Mouse (Mus musculus): ENCODE results near the gene Ccdc73. TPM values are rescaled to one million over a fixed set of nuclear protein-coding genes. Genes with fewer than 3 reads are reported as not detected.

Ccdc73 gene
- total and polyA plus RNA-seq, 3 experiments = 0.08 to 0.43 TPM; not detected in 1

DNA sequence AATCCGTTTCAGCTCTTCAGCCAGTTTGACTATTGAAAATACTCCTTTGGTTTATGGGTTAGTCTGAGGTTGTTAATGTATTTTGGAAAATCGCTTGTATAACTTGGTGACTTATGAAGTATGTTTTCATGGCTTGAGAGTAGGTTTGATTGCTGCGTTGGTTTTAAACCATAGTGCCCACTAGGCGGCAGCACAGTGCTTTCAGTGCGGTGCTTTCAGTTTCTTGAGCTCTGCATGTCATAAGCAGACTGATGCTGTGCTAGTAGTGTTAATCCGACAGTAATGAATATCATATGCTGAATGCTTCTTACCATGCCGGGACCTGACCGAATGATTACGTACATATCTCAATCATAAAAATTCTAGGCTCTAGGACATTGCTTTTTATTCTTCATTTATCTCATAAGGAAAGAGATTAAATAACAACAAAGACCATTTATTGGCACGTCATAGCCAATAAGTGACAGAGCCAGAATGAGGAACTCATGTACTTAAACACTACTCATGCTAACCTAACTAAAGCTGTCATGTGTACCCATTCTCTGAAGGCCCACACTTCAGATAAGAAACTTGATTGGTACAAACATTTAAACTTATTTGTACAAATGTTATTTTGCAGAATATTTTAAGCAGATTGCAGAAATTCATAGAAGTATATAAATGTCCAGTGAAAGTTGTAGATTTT, 20.4 kb downstream of the Ccdc73 start (continued):
- TF ChIP-seq GABPA (IDR thresholded peaks at IDR 0.05; ENCODE audit: low read depth, low read length) (no peak), TCF12 (IDR thresholded peaks at IDR 0.05; ENCODE audit: low read depth, low read length) (0 out of 2 replicates have a peak, but pooled peaks have one; percentile 29)

GRCm38 (mm10) chr2:104899975-104900374, 32.4 kb downstream of the Ccdc73 start:
- TF ChIP-seq MAX (IDR thresholded peaks at IDR 0.05; ENCODE audit: low read length) (no peak), NRF1 (IDR thresholded peaks at IDR 0.05; ENCODE audit: insufficient read depth, low read depth, low read length, poor library complexity, severe bottlenecking) (no peak), TCF12 (IDR thresholded peaks at IDR 0.05; ENCODE audit: low read depth, low read length) (no peak)
- Histone ChIP-seq H3K27me3 (ENCODE audit: control insufficient read depth in 1 of 2, insufficient read depth in 2 of 2, low read length in 2 of 2) (peaks cover 5 to 7% of the 10 kb centered on the region in 2 experiments), H3K27ac (ENCODE audit: control insufficient read depth, low read depth, low read length) (no peak overlapping the region), H3K9ac (ENCODE audit: control insufficient read depth, low read depth, low read length, poor library complexity, severe bottlenecking) (no peak overlapping the region), H3K79me2 (ENCODE audit: control insufficient read depth, insufficient read depth, low read length, poor library complexity) (no peaks in the 10 kb centered on the region), H3K4me1 (ENCODE audit: control insufficient read depth in 1 of 2, insufficient read depth in 2 of 2, low read length in 2 of 2) (no peaks in the 10 kb centered on the region), H3K4me3 (ENCODE audit: control insufficient read depth in 1 of 2, insufficient read depth in 1 of 2, low read depth in 2 of 2, low read length in 2 of 2) (no peak overlapping the region), H3K36me3 (ENCODE audit: control insufficient read depth in 1 of 2, insufficient read depth in 2 of 2, low read length in 2 of 2) (no peaks in the 10 kb centered on the region), H3K9me3 (replicated peaks; ENCODE audit: insufficient read depth, low read length) (no peaks in the 10 kb centered on the region)
- DNase-seq (ENCODE audit: low read depth, low spot score) = no peak

- Histone ChIP-seq H3K27me3 (ENCODE audit: control insufficient read depth in 1 of 2, insufficient read depth in 2 of 2, low read length in 2 of 2) (peaks cover 6 to 23% of the 10 kb centered on the region in 2 experiments; a peak in 3 of 4 replicates), H3K27ac (ENCODE audit: control insufficient read depth, low read depth, low read length) (no peak overlapping the region), H3K4me3 (ENCODE audit: control insufficient read depth in 1 of 2, insufficient read depth in 1 of 2, low read depth in 2 of 2, low read length in 2 of 2) (no peak overlapping the region), H3K79me2 (ENCODE audit: control insufficient read depth, insufficient read depth, low read length, poor library complexity) (no peaks in the 10 kb centered on the region), H3K36me3 (ENCODE audit: control insufficient read depth in 1 of 2, insufficient read depth in 2 of 2, low read length in 2 of 2) (no peaks in the 10 kb centered on the region), H3K9me3 (replicated peaks; ENCODE audit: insufficient read depth, low read length) (no peaks in the 10 kb centered on the region), H3K4me1 (ENCODE audit: control insufficient read depth in 1 of 2, insufficient read depth in 2 of 2, low read length in 2 of 2) (no peaks in the 10 kb centered on the region), H3K9ac (ENCODE audit: control insufficient read depth, low read depth, low read length, poor library complexity, severe bottlenecking) (no peak overlapping the region)
- TF ChIP-seq GABPA (IDR thresholded peaks at IDR 0.05; ENCODE audit: low read depth, low read length) (no peak), E2F4 (IDR thresholded peaks at IDR 0.05; ENCODE audit: borderline replicate concordance, low read depth, low read length) (no peak), SMC3 (IDR thresholded peaks at IDR 0.05; ENCODE audit: low read depth, low read length) (peak; percentile 45), MAX (IDR thresholded peaks at IDR 0.05; ENCODE audit: low read length) (no peak), USF2 (IDR thresholded peaks at IDR 0.05; ENCODE audit: borderline replicate concordance in 1 of 2, insufficient read depth in 1 of 2, low read depth in 1 of 2, low read length in 2 of 2) (no peak), JUND (IDR thresholded peaks at IDR 0.05; ENCODE audit: low read depth, low read length) (no peak), USF1 (IDR thresholded peaks at IDR 0.05; ENCODE audit: low read depth, low read length) (no peak), BHLHE40 (IDR thresholded peaks at IDR 0.05; ENCODE audit: borderline replicate concordance, low read depth, low read length) (no peak), CTCF (IDR thresholded peaks at IDR 0.05 in 2 of 3, conservative IDR thresholded peaks at IDR 0.05 in 1 of 3; ENCODE audit: control insufficient read depth in 1 of 3, insufficient read depth in 1 of 3, low read depth in 2 of 3, low read length in 3 of 3, poor library complexity in 1 of 3, severe bottlenecking in 1 of 3) (peak; percentile 46 to 59 (median 56)), ZKSCAN1 (IDR thresholded peaks at IDR 0.05; ENCODE audit: low read depth, low read length) (no peak), SIN3A (IDR thresholded peaks at IDR 0.05; ENCODE audit: low read length) (no peak), EP300 (IDR thresholded peaks at IDR 0.05; ENCODE audit: low read depth in 1 of 2, low read length in 2 of 2) (no peak), POLR2AphosphoS5 (IDR thresholded peaks at IDR 0.05; ENCODE audit: borderline replicate concordance, low read depth, low read length) (no peak), MAZ (IDR thresholded peaks at IDR 0.05; ENCODE audit: low read depth, low read length) (no peak), TCF12 (IDR thresholded peaks at IDR 0.05; ENCODE audit: low read depth, low read length) (no peak), ZMIZ1 (IDR thresholded peaks at IDR 0.05; ENCODE audit: low read depth, low read length) (no peak), ETS1 (IDR thresholded peaks at IDR 0.05; ENCODE audit: low read depth, low read length) (no peak), RCOR1 (IDR thresholded peaks at IDR 0.05; ENCODE audit: low read depth, low read length) (no peak), RAD21 (IDR thresholded peaks at IDR 0.05; ENCODE audit: low read depth, low read length) (peak; percentile 37), NRF1 (IDR thresholded peaks at IDR 0.05; ENCODE audit: insufficient read depth, low read depth, low read length, poor library complexity, severe bottlenecking) (no peak), POLR2AphosphoS2 (IDR thresholded peaks at IDR 0.05; ENCODE audit: low read length) (no peak), CHD1 (IDR thresholded peaks at IDR 0.05; ENCODE audit: low read depth, low read length) (no peak), NELFE (IDR thresholded peaks at IDR 0.05; ENCODE audit: low read depth, low read length) (no peak), CHD2 (IDR thresholded peaks at IDR 0.05; ENCODE audit: low read length) (no peak)
- DNase-seq (ENCODE audit: low read depth, low spot score) = peak; percentile 55
Observed at GRCm38 (mm10) chr2:104915709-104916108, 48.1 kb downstream of the Ccdc73 start.

Measured in MEL (cell line).